In genomic region chr4:135683553-135683952, GRCm38 (mm10) we compare ENCODE assay signal across 9 mouse cellular contexts. TPM values are rescaled to one million over a fixed set of nuclear protein-coding genes. Genes with fewer than 3 reads are reported as not detected.
A peak's percentile ranks its signal among the peaks of the same experiment; 100 is the strongest.
DNase-seq lines count a peak whose midpoint lies in the region; ATAC-seq and TF ChIP-seq lines count a peak whose summit lies in the region.
"Had no signal": no experiment of that assay in that cellular context is flagged by ENCODE, and none has a peak within 500 bp of the region (broad histone marks: within the 10 kb centered on the region; RNA-seq: fewer than 3 reads in every experiment).

No protein-coding gene starts in this region.

- no peak for TF ChIP-seq EP300 in liver, postnatal 0 days (IDR thresholded peaks at IDR 0.05; ENCODE audit: low read depth)

- no peak for TF ChIP-seq POLR2A in bone marrow macrophage, adult 2 months (IDR thresholded peaks at IDR 0.05; ENCODE audit: borderline replicate concordance, low read depth, low read length)

- no peaks in the 10 kb centered on the region for H3K9me3 ChIP-seq in liver, postnatal 0 days (ENCODE audit: low read length)

- no peaks in the 10 kb centered on the region for H3K36me3 ChIP-seq in liver, postnatal 0 days (replicated peaks; ENCODE audit: insufficient read depth, low read length)

- intact Hi-C loops in left cerebral cortex, postnatal 4 days (cut with DNase I): no loop called here

- 26% methylated on average over 4 of the region's 4 CpGs for WGBS in liver, postnatal 0 days (ENCODE audit: insufficient replicate concordance)

- ATAC-seq in liver, postnatal 0 days: peak; percentile 40; the same call in 1 of the 2 replicates
- no peak for ATAC-seq in erythroblast, adult 5-6 weeks (replicated peaks; ENCODE audit: low FRiP score, poor library complexity, severe bottlenecking)

- H3K27me3 ChIP-seq in liver, postnatal 0 days (ENCODE audit: insufficient read depth, low read length): peaks cover 46% of the 10 kb centered on the region

- TF ChIP-seq CTCF in bone marrow macrophage, adult 2 months (IDR thresholded peaks at IDR 0.05; ENCODE audit: low read depth, low read length): peak; percentile 16; the same call in 1 of the 2 replicates
- TF ChIP-seq CTCF in liver, postnatal 0 days (IDR thresholded peaks at IDR 0.05; ENCODE audit: low read depth): peak; percentile 65

- H3K9ac ChIP-seq in liver, postnatal 0 days (replicated peaks): no peak overlapping the region

- peak; percentile 13 for DNase-seq in cerebellum, adult 9-10 months
- DNase-seq in cerebellum, adult 8-10 months: no peak
- peak; percentile 40 for DNase-seq in left cerebral cortex, postnatal 4 days
- DNase-seq in left cerebral cortex, adult 11 months (ENCODE audit: low spot score): no peak
- DNase-seq in liver, postnatal 0 days: peak; percentile 59
- DNase-seq in T-cell, adult 2 months (ENCODE audit: low spot score): no peak

- no peak overlapping the region for H3K27ac ChIP-seq in bone marrow macrophage, adult 2 months (ENCODE audit: insufficient read depth, low read depth, low read length)
- no peak overlapping the region for H3K27ac ChIP-seq in liver, postnatal 0 days (ENCODE audit: low read depth)
- H3K27ac ChIP-seq: macrophage had no signal

- peaks cover 9% of the 10 kb centered on the region for H3K4me1 ChIP-seq in bone marrow macrophage, adult 2 months (ENCODE audit: control insufficient read depth, insufficient read depth, low read length)
- H3K4me1 ChIP-seq in liver, postnatal 0 days (ENCODE audit: insufficient read depth): peaks cover 6% of the 10 kb centered on the region; the same call in 1 of the 2 replicates

- no peak overlapping the region for H3K4me2 ChIP-seq in liver, postnatal 0 days (ENCODE audit: low read depth, low read length)

- H3K4me3 ChIP-seq in bone marrow macrophage, adult 2 months (ENCODE audit: insufficient read depth, low read length): no peak overlapping the region
- H3K4me3 ChIP-seq in liver, postnatal 0 days (ENCODE audit: low read depth, low read length): no peak overlapping the region

RNA-seq across cellular contexts. Expression of gene Ifnlr1, which starts 2.5 kb away (rescaled TPM):
- under 1 TPM; 0.28 to 0.32 TPM for total RNA-seq in left cerebral cortex, postnatal 4 days (2021)
- polyA plus RNA-seq in bone marrow macrophage, adult 2 months (2012; ENCODE audit: insufficient read depth, insufficient read length, missing spikeins): not detected in 2 replicates
- polyA plus RNA-seq in liver, postnatal 0 days (2015; fragmentation: Nextera tagmentation; extraction: Ambion mirVana): 0.22 and 0.30 TPM in 2 replicates
- total RNA-seq in erythroblast, adult 5-6 weeks (2015; ENCODE audit: low replicate concordance): 2.7 and 3.8 TPM in 2 replicates
- total RNA-seq in erythroblast, adult 5-6 weeks (2017; ENCODE audit: low replicate concordance): 1.4 and 1.7 TPM in 2 replicates

RNA-seq across cellular contexts. Expression of gene Il22ra1, which starts 44.4 kb away (rescaled TPM):
- under 1 TPM; 0.24 to 0.26 TPM for total RNA-seq in left cerebral cortex, postnatal 4 days (2021)
- not detected in 2 replicates for polyA plus RNA-seq in bone marrow macrophage, adult 2 months (2012; ENCODE audit: insufficient read depth, insufficient read length, missing spikeins)
- polyA plus RNA-seq in liver, postnatal 0 days (2015; fragmentation: Nextera tagmentation; extraction: Ambion mirVana): 0.25 and 0.39 TPM in 2 replicates
- not detected in 2 replicates for total RNA-seq in erythroblast, adult 5-6 weeks (2015; ENCODE audit: low replicate concordance)
- total RNA-seq in erythroblast, adult 5-6 weeks (2017; ENCODE audit: low replicate concordance): not detected in 2 replicates
- polyA plus RNA-seq: macrophage had no signal

Comparison
In these comparisons a context has a peak if more than half of its experiments do, and no peak if none do; other contexts are left out.
1. DNase-seq: peak in cerebellum, adult 9-10 months (single experiment), left cerebral cortex, postnatal 4 days (single experiment) and liver, postnatal 0 days (single experiment); none in cerebellum, adult 8-10 months (single experiment), left cerebral cortex, adult 11 months (single experiment) and T-cell, adult 2 months (single experiment).